Mouse (Mus musculus): Measurements from ENCODE around the gene Traf5.

DNA sequence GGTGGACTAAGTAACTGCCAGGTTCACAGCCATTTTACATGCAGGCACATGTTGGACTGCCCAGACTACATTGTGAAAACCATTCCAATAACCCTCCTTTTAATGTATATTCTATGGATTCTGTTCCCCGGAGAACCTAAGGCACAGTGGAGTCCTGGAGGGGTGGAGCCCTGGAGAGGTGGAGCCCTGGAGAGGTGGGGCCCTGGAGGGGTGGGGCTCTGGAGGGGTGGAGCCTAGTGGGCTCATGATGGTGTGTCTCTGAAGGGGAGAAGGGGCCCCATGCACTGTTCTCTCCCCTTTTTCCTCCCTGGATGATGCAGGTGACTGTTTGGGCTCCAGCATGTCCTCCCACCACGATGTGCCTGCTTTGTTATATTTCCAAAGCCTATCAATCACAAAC lies 24.2 kb downstream of the Traf5 start:
- TF ChIP-seq CHD2 (IDR thresholded peaks at IDR 0.05; ENCODE audit: low read depth, low read length) (no peak), HCFC1 (IDR thresholded peaks at IDR 0.05; ENCODE audit: borderline replicate concordance, insufficient read depth, low read length) (no peak), ZC3H11A (IDR thresholded peaks at IDR 0.05; ENCODE audit: borderline replicate concordance, low read depth, low read length) (no peak), ZNF384 (IDR thresholded peaks at IDR 0.05; ENCODE audit: low read depth, low read length) (no peak)
